Mouse (Mus musculus) embryonic fibroblast, embryonic 13.5 days (primary cell): ENCODE results near the gene Osbp2.

ENCODE experiments used
- CTCF ChIP-seq: IDR thresholded peaks from 2 replicates; pipeline ENCODE4 v1.5.1; 2011; ENCODE audit warnings: mild to moderate bottlenecking, control low read depth, low read length, moderate library complexity, borderline replicate concordance; ENCODE audit not compliant: insufficient read depth
- POLR2A ChIP-seq: IDR thresholded peaks from 2 replicates; pipeline ENCODE4 v1.6.1; 2011; ENCODE audit warnings: low read depth, mild to moderate bottlenecking, control low read depth, low read length, moderate library complexity

- TF ChIP-seq CTCF (no peak), POLR2A (no peak)
These were observed 19.6 kb downstream of the Osbp2 start for GRCm38 (mm10) chr11:3843943-3844734.
